Mouse (Mus musculus) testis, adult 10 weeks (tissue): ENCODE measurements around the gene Rnf208. TPM values are rescaled to one million over a fixed set of nuclear protein-coding genes. Genes with fewer than 3 reads are reported as not detected.

Source experiments
- polyA plus RNA-seq: library from polyadenylated mRNA; stranded (reverse); fragments of 350-450 nt; fragmentation: Illumina TruSeq; extraction: RNeasy Lipid Tissue Mini Kit (QIAGEN cat#74804); gene quantifications from one replicate; pipeline ENCODE4 v1.2.3, GENCODE M21; 2014; ENCODE audit warnings: low read depth, low replicate concordance

The Rnf208 gene
- polyA plus RNA-seq, result not detected

DNA sequence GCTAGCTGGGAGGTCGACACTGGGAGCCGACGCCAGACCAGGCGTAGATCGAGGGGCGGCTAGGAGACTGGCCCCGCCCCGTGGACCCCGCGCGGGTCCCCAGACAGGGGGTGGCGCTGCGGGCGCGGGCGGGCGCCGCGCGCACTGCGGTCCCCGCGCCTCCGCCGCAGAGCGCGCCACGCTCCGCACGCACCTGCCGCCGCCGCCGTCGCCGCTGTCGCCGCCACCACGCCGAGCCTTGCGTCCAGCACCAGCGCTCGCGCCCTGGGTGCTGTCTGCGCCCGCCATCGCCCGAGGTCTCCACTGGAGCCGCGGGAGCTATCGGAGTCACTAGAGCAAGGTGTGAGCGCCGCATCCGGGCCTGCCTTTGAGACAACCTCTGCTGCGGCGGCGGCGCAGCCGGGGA is at the start of gene Rnf208, which contains the start of gene Cysrt1:
Gene Rnf208 (plus strand): TSS at position 155 of the 406 bp plus-strand sequence.
Gene Cysrt1 (minus strand): TSS at position 352 of the 406 bp plus-strand sequence.

DNA sequence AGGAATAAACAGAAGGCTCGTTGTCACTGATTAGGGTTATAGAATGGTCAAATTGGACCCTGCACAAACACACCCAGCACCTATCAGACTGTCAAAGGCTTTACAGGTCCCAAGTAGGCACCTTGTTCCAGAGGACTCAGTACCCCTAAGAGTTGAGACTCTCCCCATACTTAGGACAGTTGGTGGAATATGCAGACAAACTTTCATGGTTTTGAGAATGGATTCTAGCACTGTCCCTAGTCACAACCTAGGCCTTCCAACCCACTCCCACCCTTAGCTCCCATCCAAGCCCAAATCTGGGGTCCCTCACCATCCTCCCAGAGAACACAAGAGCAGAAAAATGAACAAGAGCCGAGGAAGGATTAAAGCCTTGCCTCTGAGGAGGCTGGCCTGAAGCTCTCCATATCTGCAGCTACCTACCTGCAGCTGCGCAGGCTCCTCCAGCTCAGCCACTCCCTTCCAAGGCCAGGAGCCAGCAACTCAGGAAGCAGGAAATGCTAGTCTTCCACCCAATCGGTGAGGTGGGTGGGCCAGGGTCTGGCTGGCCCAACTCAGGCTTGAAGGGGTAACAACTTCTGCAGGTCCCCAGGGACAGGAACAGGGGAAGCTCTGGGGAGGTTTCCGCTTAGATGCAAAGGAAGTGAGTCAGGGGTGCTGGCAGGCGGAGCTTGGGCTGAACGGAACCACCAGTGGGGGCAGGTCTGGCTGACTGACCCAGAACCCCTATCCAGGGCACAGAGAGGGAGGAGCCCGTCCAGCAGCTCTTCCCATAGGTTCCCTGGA is 45.7 kb upstream of the Rnf208 start, which contains the start of gene Tor4a:
Gene Tor4a (minus strand): TSS at position 715 of the 783 bp plus-strand sequence.

GRCm38 (mm10) chr2:25211121-25211670 is 30.9 kb upstream of the Rnf208 start, which contains the start of gene Nelfb:
TSS of gene Nelfb (minus strand) at chr2:25211489.

GRCm38 (mm10) chr2:25214444-25214843 is 27.6 kb upstream of the Rnf208 start, which contains the start of gene Stpg3:
TSS of gene Stpg3 (minus strand) at chr2:25214637.

DNA sequence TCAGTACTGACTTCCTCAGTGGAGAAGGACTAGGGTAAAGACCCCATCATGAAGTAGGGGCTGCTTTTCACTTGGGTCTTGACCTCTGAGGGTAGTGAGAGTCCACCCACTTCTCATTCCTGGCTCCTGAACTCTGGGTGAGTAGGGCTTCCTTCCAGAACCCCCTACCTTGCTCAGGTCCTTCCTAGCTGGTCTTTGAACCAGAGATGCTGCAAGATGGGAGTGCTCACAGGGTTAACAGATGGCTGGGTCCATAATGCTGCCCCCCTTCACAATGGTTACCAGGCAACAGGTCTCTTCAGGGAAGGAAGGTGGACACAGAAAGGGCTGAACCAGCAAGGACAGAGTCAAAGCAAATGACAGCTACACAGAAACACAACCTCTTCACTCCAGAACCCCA is 23.6 kb upstream of the Rnf208 start, which contains the start of gene Fam166a:
Gene Fam166a (plus strand): TSS at position 301 of the 400 bp plus-strand sequence.

GRCm38 (mm10) chr2:25224492-25224765 is 17.6 kb upstream of the Rnf208 start, which contains the start of gene Tubb4b:
TSS of gene Tubb4b (minus strand) at chr2:25224702.

DNA sequence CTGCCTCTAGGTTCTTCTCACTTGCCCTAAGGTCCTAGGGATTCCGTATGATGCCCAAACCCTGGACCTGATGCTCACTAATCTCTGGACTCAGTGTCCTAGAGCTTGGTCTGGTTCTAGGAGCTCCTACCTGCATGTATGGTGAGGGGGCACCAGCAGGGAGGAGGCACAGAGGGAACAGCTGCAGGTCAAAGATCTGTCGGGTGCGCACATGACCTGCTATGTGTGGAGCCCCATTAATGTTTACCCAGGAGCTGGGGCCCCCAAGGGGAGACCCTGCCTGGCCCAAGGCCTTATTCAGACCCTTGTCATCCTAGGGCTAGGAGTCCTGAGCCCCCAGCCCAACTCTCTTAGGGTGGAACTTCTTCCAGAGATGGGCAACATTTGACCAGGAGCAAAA is 8.0 kb upstream of the Rnf208 start, which contains the start of gene Slc34a3:
Gene Slc34a3 (minus strand): TSS at position 315 of the 400 bp plus-strand sequence.

GRCm38 (mm10) chr2:25236614-25237013 is 5.4 kb upstream of the Rnf208 start, which contains the start of gene Rnf224:
TSS of gene Rnf224 (minus strand) at chr2:25236787.

GRCm38 (mm10) chr2:25246183-25247072 is 4.4 kb downstream of the Rnf208 start, which contains the start of gene AL732309.1:
TSS of gene AL732309.1 (minus strand) at chr2:25246863.

DNA sequence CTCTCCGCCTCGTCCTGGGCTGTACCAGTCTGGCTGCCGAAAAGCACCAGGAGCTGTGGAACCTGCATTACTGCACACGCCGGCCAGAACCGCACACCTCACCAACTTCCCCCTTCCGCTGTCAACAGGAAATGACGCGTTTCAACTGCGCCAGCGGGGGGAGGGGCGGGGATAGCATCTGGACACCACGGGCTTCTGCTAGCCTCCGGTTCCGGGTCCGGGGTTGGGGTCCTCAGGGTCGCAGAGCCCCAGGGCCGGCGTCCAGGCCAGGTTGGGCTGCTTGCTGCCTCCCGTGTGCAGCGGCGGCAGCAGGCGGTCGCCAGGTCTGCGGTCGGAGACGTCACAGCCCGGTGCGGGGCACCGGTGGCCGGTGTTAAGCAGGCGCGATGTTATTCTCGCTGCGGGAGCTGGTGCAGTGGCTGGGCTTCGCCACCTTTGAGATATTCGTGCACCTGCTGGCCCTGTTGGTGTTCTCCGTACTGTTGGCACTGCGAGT is 13.3 kb downstream of the Rnf208 start, which contains the start of gene Tmem203:
Gene Tmem203 (plus strand): TSS at position 156 of the 496 bp plus-strand sequence.

DNA sequence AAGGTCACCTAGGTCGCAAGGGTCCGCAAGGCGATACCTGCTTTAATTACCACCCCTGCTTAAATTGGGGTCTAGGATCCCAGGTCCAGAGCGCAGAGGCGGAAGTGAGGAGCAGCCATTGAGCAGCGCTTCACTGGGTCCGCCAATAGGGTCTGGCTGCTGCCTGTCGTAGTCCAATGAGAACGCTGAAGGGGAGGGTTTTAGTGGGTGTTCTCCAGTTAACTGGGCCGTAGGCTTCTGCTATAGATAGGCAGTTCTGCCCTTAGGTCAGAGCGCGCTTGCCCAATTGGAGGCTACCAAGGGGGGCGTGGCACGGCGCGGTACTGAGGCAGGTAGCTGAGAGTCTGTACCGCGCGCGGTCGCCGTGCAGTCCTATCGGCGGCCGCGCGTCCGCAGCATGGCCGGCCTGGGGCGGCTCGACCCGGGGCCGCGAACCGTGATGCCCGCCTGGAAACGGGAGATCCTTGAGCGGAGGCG is 20.3 kb downstream of the Rnf208 start, which contains the start of gene Tprn:
Gene Tprn (plus strand): TSS at position 328 of the 477 bp plus-strand sequence.

DNA sequence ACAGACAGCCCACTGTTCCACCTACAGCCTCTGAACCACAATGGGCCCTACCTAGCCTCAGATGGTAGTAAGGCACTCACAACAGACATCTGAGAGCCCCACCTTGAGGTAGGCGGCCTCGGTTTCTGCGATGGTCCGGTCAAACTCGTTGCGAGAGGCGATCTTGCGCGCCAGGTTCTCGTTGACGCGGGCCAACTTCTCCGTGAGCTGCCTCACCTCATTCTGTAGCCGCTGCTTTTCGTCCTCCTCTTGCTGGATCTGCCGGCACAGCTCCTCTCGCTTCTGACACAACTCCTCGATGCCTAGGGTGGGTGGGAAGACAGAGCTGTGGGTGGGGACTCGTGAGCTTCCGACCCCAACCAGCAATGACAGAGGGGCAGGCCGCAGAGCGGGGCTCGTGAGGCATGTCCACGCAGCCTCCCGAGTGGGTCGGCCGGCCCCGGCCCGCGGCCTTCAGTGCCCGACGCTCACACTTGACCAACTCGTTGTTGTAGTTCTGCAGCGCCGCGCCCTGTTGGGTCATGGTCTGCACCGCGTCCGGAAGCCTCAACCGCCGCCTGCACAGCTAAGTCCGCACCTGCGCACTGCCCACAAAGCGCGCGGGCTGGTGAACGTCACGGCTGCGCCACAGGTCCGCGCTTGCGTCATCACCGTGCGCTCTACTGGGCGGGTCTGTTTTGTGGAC is 29.9 kb downstream of the Rnf208 start, which contains the start of the genes Ssna1 and Anapc2:
Gene Ssna1 (minus strand): TSS at position 612 of the 685 bp plus-strand sequence.
Gene Anapc2 (plus strand): TSS at position 652 of the 685 bp plus-strand sequence.

DNA sequence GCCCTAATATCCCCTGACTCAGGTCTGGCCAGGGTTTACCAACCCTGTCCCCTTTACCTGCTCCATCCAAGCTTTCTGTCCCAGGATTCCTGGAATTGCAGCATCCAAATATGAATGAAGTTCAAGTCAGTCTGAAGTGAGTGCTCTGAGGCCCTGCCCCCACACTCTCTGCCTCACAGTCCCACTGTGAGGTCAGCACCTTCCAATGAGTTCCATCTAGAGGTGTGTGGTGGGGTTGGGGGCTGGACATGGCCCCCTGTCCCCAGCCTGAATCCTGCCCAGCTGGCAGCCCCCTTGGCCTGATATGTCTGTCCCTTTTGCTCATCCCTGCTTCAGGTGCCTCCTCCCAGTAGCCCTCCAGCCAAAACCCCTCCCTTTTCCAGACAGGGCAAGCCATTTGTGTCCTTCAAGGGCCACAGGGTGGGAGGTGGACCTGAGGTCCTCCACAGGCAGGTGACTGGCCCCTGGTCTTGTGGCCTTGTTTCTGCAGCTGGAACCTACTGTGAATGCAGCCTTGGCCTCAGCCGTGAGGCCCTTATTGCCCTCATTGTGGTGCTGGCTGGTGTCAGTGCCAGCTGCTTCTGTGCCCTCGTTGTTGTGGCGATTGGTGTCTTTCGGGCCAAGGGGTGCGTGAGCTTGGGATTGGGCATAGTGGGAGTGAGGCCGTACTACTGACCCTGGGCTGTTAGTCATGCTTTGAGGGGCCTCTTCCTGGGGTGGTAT is 46.0 kb downstream of the Rnf208 start, which contains the start of gene Tmem210:
Gene Tmem210 (plus strand): TSS at position 219 of the 723 bp plus-strand sequence.

DNA sequence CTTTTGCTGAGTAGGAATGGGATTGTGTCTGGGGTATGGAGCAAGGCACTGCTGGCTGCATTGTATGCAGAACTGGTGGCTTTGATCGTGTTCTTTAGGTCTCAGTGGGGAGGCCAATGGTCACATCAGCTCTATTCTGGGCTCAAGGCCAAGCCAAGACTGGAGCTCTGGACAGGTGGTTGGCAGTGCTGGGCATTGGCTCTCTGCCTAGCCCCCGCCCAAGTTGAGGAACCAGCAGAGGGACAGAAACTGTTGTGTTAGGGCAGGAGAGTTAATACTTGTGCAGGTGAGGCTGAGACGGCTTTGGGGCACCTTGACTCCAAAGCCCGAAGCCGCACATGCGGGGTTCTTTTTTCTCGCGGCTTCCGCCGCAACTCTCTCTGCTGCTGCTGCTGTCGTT is 47.6 kb downstream of the Rnf208 start, which contains the start of gene Lrrc26:
Gene Lrrc26 (plus strand): TSS at position 265 of the 400 bp plus-strand sequence.

Other genes with a start within 250 kb of the Rnf208 start
- 3.6 TPM for gene Nsmf, start 187.9 kb upstream of the Rnf208 start, polyA plus RNA-seq
- gene Entpd8, start 162.0 kb upstream of the Rnf208 start, polyA plus RNA-seq, result 0.20 TPM
- not detected for gene Noxa1, start 147.1 kb upstream of the Rnf208 start, polyA plus RNA-seq
- 1.2 TPM for gene Nrarp, start 61.5 kb upstream of the Rnf208 start, polyA plus RNA-seq
- gene Tor4a, start 45.4 kb upstream of the Rnf208 start, polyA plus RNA-seq, result 0.17 TPM
- gene Nelfb, start 30.8 kb upstream of the Rnf208 start, polyA plus RNA-seq, result 4.2 TPM
- gene Stpg3, start 27.6 kb upstream of the Rnf208 start, polyA plus RNA-seq, result 21.6 TPM
- 145 TPM for gene Fam166a, start 23.5 kb upstream of the Rnf208 start, polyA plus RNA-seq
- 327 TPM for gene Tubb4b, start 17.6 kb upstream of the Rnf208 start, polyA plus RNA-seq
- not detected for gene Slc34a3, start 7.9 kb upstream of the Rnf208 start, polyA plus RNA-seq
- gene Rnf224, start 5.5 kb upstream of the Rnf208 start, polyA plus RNA-seq, result not detected
- not detected for gene Cysrt1, start 197 bp downstream of the Rnf208 start, polyA plus RNA-seq
- 1.1 TPM for gene AL732309.1, start 4.6 kb downstream of the Rnf208 start, polyA plus RNA-seq
- 0.80 TPM for gene Tmem203, start 13.2 kb downstream of the Rnf208 start, polyA plus RNA-seq
- gene Tprn, start 20.4 kb downstream of the Rnf208 start, polyA plus RNA-seq, result 24.4 TPM
- 4.1 TPM for gene Ssna1, start 30.2 kb downstream of the Rnf208 start, polyA plus RNA-seq
- gene Anapc2, start 30.2 kb downstream of the Rnf208 start, polyA plus RNA-seq, result 3.3 TPM
- not detected for gene Tmem210, start 45.9 kb downstream of the Rnf208 start, polyA plus RNA-seq
- not detected for gene Lrrc26, start 47.7 kb downstream of the Rnf208 start, polyA plus RNA-seq
- not detected for gene Grin1, start 76.9 kb downstream of the Rnf208 start, polyA plus RNA-seq
- gene Man1b1, start 90.1 kb downstream of the Rnf208 start, polyA plus RNA-seq, result 21.6 TPM
- gene Dpp7, start 114.1 kb downstream of the Rnf208 start, polyA plus RNA-seq, result 0.50 TPM
- 0.10 TPM for gene Uap1l1, start 123.4 kb downstream of the Rnf208 start, polyA plus RNA-seq
- gene Sapcd2, start 130.1 kb downstream of the Rnf208 start, polyA plus RNA-seq, result 0.06 TPM
- gene Entpd2, start 153.6 kb downstream of the Rnf208 start, polyA plus RNA-seq, result 0.10 TPM
- gene Npdc1, start 157.1 kb downstream of the Rnf208 start, polyA plus RNA-seq, result 0.70 TPM
- not detected for gene Fut7, start 181.0 kb downstream of the Rnf208 start, polyA plus RNA-seq
- 0.34 TPM for gene Abca2, start 186.4 kb downstream of the Rnf208 start, polyA plus RNA-seq
- gene Clic3, start 214.6 kb downstream of the Rnf208 start, polyA plus RNA-seq, result not detected
- 2.9 TPM for gene Paxx, start 218.8 kb downstream of the Rnf208 start, polyA plus RNA-seq
- gene Ptgds, start 227.8 kb downstream of the Rnf208 start, polyA plus RNA-seq, result 27.8 TPM